Mouse (Mus musculus): ENCODE results near the gene Sowaha.
"Not testable (repeated sequence)": the region's sequence is repeated elsewhere in the genome, so short reads cannot be mapped to it uniquely, and the experiment has no call there.

Sowaha gene

DNA sequence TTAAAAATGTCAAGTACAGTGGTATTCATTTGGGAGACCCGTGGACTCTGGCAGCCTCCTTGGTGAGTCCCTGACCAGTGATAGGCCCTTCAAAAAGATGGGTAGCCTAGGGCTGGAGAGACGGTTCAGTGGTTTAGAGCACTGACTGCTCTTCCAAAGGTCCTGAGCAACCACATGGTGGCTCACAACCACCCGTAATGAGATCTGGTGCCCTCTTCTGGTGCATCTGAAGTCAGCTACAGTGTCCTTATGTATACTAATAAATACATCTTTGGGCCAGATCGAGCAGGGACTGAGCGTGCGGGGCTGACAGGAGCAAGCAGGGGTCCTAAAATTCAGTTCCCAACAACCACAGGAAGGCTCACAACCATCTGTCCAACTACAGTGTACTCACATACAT, 36.2 kb downstream of the Sowaha start:
- in situ Hi-C loops (cut with MboI, MseI) = no loop called here

GRCm38 (mm10) chr11:53441921-53442320, 38.2 kb downstream of the Sowaha start:
- in situ Hi-C loops (cut with MboI, MseI) = no loop called here

DNA sequence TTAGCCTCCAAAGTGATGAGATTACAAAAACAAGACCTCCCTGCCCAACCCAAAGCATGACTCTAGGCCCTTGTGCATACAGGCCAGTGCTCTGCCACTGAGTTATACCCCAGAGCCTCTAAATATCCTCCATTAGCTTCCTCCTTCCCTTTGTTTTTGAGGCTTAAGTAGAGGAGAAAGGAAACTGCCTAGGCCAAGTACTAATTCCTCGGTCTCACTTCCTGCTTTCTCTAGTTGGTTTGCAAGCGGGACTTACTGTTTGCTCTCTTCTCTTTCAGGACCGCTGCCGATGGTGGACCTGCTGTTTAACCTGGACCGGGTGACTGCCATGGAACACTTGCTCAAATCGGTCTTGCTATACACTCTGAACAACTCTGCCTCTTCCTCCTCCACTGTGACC, 43.7 kb downstream of the Sowaha start:
- in situ Hi-C loops (cut with MboI, MseI) = no loop called here

DNA sequence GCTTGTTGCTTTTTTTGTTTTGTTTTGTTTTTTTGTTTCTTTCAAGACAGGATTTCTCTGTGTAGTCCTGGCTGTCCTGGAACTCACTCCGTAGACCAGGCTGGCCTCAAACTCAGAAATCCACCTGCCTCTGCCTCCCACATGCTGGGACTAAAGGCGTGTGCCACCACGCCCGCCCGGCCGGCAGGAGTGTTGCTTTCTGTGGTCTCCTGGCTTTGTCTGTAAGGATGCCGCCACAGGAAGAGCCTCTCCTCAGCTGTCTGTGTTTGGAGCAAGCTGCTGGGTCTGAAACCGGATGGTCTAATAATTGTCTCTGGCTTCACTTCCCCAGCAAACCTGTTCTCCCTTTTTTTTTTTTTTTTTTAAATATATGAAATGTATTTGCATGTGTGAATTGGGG, 44.6 kb downstream of the Sowaha start:
- in situ Hi-C loops (cut with MboI, MseI) = no loop called here

GRCm38 (mm10) chr11:53433057-53433456, 47.0 kb downstream of the Sowaha start:
- in situ Hi-C loops (cut with MboI, MseI) = loop anchor here (5.0 kb wide), 1 partner anchor 76 kb away; no protein-coding TSS in a partner anchor

- in situ Hi-C loops (cut with MboI, MseI) = loop anchor here (5.0 kb wide), 1 partner anchor 74 kb away; no protein-coding TSS in a partner anchor
These were observed 48.6 kb downstream of the Sowaha start for GRCm38 (mm10) chr11:53431347-53432056.

DNA sequence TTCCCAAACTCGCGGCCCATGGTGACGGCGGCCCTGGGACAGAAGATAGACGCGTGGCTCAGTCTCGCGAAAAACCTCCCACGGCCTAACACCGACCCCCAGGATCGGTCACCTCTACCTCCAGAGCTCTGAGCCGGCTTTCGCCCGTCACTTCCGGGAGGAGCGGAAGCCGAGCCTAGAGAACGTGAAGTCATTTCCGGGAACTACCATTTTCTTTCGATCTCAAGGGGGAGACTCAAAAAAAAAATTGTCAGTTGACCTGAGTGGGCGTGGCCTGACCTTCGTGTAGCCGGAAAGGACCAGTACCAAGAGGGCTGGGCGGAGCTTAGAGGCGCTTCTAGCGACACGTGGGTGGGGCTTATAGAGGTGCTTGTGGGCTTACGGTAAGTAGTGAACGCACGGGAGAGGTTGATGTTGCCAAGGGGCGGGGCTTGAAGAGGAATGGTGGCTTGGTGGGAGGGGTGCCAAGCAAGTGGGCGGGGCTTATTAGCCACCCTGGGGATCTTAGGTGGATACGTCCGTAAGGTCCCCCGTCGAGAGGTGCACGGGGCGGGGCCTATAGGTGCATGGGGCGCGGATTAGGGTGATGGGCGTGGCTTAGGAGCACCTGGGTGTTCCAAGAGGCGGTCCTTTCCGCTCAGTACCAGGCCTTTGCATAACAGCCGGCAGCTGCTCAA, 49.3 kb downstream of the Sowaha start, which contains the start of the genes Uqcrq and Gdf9:
Gene Uqcrq (minus strand): TSS at position 162 of the 677 bp plus-strand sequence.
Gene Gdf9 (plus strand): TSS at position 354 of the 677 bp plus-strand sequence.
- in situ Hi-C loops (cut with MboI, MseI) = loop anchor here (5.0 kb wide), 1 partner anchor 74 kb away; no protein-coding TSS in a partner anchor

GRCm38 (mm10) chr11:53430300-53430669, 49.8 kb downstream of the Sowaha start:
- in situ Hi-C loops (cut with MboI, MseI) = loop anchor here (5.0 kb wide), 1 partner anchor 73 kb away; no protein-coding TSS in a partner anchor

- in situ Hi-C loops (cut with MboI, MseI) = no loop called here
These were observed 50.9 kb downstream of the Sowaha start for GRCm38 (mm10) chr11:53429182-53429581.

GRCm38 (mm10) chr11:53428716-53429057, 51.4 kb downstream of the Sowaha start:
- in situ Hi-C loops (cut with MboI, MseI) = no loop called here

GRCm38 (mm10) chr11:53427993-53428715, 51.9 kb downstream of the Sowaha start:
- in situ Hi-C loops (cut with MboI, MseI) = no loop called here

GRCm38 (mm10) chr11:53426914-53427313, 53.2 kb downstream of the Sowaha start:
- in situ Hi-C loops (cut with MboI, MseI) = not testable (repeated sequence)

All from regulatory T cell (primary cell).